Mouse (Mus musculus): ENCODE data around the gene Ppil4. TPM values are rescaled to one million over a fixed set of nuclear protein-coding genes. Genes with fewer than 3 reads are reported as not detected.
A peak's percentile ranks its signal among the peaks of the same experiment; 100 is the strongest.

Ppil4 gene
- total and polyA plus RNA-seq, 3 experiments, result 26.4 to 45.9 (median 41.5) TPM

GRCm38 (mm10) chr10:7787319-7787718 is 5.4 kb upstream of the Ppil4 start:
- Histone ChIP-seq H3K27ac (ENCODE audit: insufficient read depth, low read depth) (no peak overlapping the region), H3K27me3 (replicated peaks) (no peaks in the 10 kb centered on the region), H3K79me2 (replicated peaks; ENCODE audit: control insufficient read depth, extremely low read depth, insufficient read depth, poor library complexity, severe bottlenecking) (peaks cover 12% of the 10 kb centered on the region), H3K36me3 (replicated peaks in 1 of 2; ENCODE audit: control insufficient read depth in 1 of 2, insufficient read depth in 1 of 2, low read length in 1 of 2) (peaks cover 9 to 21% of the 10 kb centered on the region in 2 experiments), H3K4me3 (replicated peaks in 1 of 3; ENCODE audit: low read depth in 2 of 3, low read length in 2 of 3, poor library complexity in 1 of 3) (no peak overlapping the region), H3K9me3 (replicated peaks; ENCODE audit: low read length) (no peaks in the 10 kb centered on the region), H3K4me2 (ENCODE audit: insufficient read depth, low read depth, poor library complexity, severe bottlenecking) (no peak overlapping the region), H3K9ac (ENCODE audit: insufficient read depth, low read depth) (no peak overlapping the region), H3K4me1 (ENCODE audit: control insufficient read depth in 1 of 2, insufficient read depth in 2 of 2) (peaks cover 3 to 18% of the 10 kb centered on the region in 2 experiments; a peak in 3 of 4 replicates)
- in situ Hi-C loops (cut with MboI; ENCODE audit: low pct_ligation_motif_present, low pct_unique_long_range_greater_than_20kb, low sequenced_read_pairs), result loop anchor here (25.0 kb wide), 1 partner anchor 450 kb away; no protein-coding TSS in a partner anchor
- TF ChIP-seq E2F4 (IDR thresholded peaks at IDR 0.05; ENCODE audit: insufficient replicate concordance, low read depth, low read length) (no peak), JUN (IDR thresholded peaks at IDR 0.05; ENCODE audit: insufficient read depth, low read depth, low read length) (no peak), TCF12 (IDR thresholded peaks at IDR 0.05; ENCODE audit: low read depth, low read length) (no peak), POLR2A (IDR thresholded peaks at IDR 0.05; ENCODE audit: low read depth, low read length) (no peak), BHLHE40 (IDR thresholded peaks at IDR 0.05; ENCODE audit: low read depth, low read length) (no peak), EP300 (IDR thresholded peaks at IDR 0.05; ENCODE audit: low read length) (no peak), USF1 (IDR thresholded peaks at IDR 0.05; ENCODE audit: low read depth, low read length) (no peak), HCFC1 (IDR thresholded peaks at IDR 0.05; ENCODE audit: low read depth, low read length) (no peak), MYC (IDR thresholded peaks at IDR 0.05; ENCODE audit: low read depth, low read length) (no peak), KAT2A (IDR thresholded peaks at IDR 0.05; ENCODE audit: insufficient replicate concordance, low read length) (no peak), GABPA (IDR thresholded peaks at IDR 0.05; ENCODE audit: insufficient replicate concordance, low read depth, low read length) (no peak), NELFE (IDR thresholded peaks at IDR 0.05; ENCODE audit: low read depth, low read length) (no peak), RCOR1 (conservative IDR thresholded peaks at IDR 0.05; ENCODE audit: low read depth, low read length) (no peak), POLR2AphosphoS2 (IDR thresholded peaks at IDR 0.05; ENCODE audit: low read depth, low read length) (no peak), MAX (IDR thresholded peaks at IDR 0.05; ENCODE audit: low read length) (no peak), USF2 (conservative IDR thresholded peaks at IDR 0.05; ENCODE audit: low read depth, low read length) (no peak), ZMIZ1 (IDR thresholded peaks at IDR 0.05; ENCODE audit: low read depth, low read length) (no peak), MAZ (IDR thresholded peaks at IDR 0.05; ENCODE audit: low read depth, low read length) (no peak), NRF1 (IDR thresholded peaks at IDR 0.05; ENCODE audit: low read depth, low read length) (no peak), TBP (conservative IDR thresholded peaks at IDR 0.05; ENCODE audit: low read depth, low read length) (no peak)
- dilution Hi-C loops (cut with MboI; ENCODE audit: extremely low pct_ligation_motif_present, extremely low pct_unique_long_range_greater_than_20kb, low sequenced_read_pairs), result no loop called here
- DNase-seq (ENCODE audit: extremely low read depth), result no peak

- Histone ChIP-seq H3K9me3 (replicated peaks; ENCODE audit: low read length) (no peaks in the 10 kb centered on the region), H3K79me2 (replicated peaks; ENCODE audit: control insufficient read depth, extremely low read depth, insufficient read depth, poor library complexity, severe bottlenecking) (peaks cover 38% of the 10 kb centered on the region), H3K27me3 (replicated peaks) (no peaks in the 10 kb centered on the region), H3K4me1 (ENCODE audit: control insufficient read depth in 1 of 2, insufficient read depth in 2 of 2) (peaks cover 3 to 32% of the 10 kb centered on the region in 2 experiments), H3K4me3 (replicated peaks in 1 of 3; ENCODE audit: low read depth in 2 of 3, low read length in 2 of 3, poor library complexity in 1 of 3) (peak overlapping the region; percentile 78 to 95 (median 90)), H3K27ac (ENCODE audit: insufficient read depth, low read depth) (no peak overlapping the region), H3K36me3 (replicated peaks in 1 of 2; ENCODE audit: control insufficient read depth in 1 of 2, insufficient read depth in 1 of 2, low read length in 1 of 2) (peaks cover 23 to 45% of the 10 kb centered on the region in 2 experiments), H3K9ac (ENCODE audit: insufficient read depth, low read depth) (peak overlapping the region; percentile 86), H3K4me2 (ENCODE audit: insufficient read depth, low read depth, poor library complexity, severe bottlenecking) (0 out of 2 replicates have a peak overlapping the region, but pooled peaks have one; percentile 56)
- no peak for DNase-seq (ENCODE audit: extremely low read depth)
- dilution Hi-C loops (cut with MboI; ENCODE audit: extremely low pct_ligation_motif_present, extremely low pct_unique_long_range_greater_than_20kb, low sequenced_read_pairs) (no loop called here), in situ Hi-C loops (cut with MboI; ENCODE audit: low pct_ligation_motif_present, low pct_unique_long_range_greater_than_20kb, low sequenced_read_pairs) (loop anchor here (25.0 kb wide), 1 partner anchor 455 kb away; no protein-coding TSS in a partner anchor)
- TF ChIP-seq JUN (IDR thresholded peaks at IDR 0.05; ENCODE audit: insufficient read depth, low read depth, low read length) (no peak), UBTF (IDR thresholded peaks at IDR 0.05; ENCODE audit: low read depth, low read length) (0 out of 2 replicates have a peak, but pooled peaks have one; percentile 40)
These were observed 389 bp upstream of the Ppil4 start for GRCm38 (mm10) chr10:7792254-7792750.
